ENCODE assay signal across 8 mouse cellular contexts in the genomic region with DNA sequence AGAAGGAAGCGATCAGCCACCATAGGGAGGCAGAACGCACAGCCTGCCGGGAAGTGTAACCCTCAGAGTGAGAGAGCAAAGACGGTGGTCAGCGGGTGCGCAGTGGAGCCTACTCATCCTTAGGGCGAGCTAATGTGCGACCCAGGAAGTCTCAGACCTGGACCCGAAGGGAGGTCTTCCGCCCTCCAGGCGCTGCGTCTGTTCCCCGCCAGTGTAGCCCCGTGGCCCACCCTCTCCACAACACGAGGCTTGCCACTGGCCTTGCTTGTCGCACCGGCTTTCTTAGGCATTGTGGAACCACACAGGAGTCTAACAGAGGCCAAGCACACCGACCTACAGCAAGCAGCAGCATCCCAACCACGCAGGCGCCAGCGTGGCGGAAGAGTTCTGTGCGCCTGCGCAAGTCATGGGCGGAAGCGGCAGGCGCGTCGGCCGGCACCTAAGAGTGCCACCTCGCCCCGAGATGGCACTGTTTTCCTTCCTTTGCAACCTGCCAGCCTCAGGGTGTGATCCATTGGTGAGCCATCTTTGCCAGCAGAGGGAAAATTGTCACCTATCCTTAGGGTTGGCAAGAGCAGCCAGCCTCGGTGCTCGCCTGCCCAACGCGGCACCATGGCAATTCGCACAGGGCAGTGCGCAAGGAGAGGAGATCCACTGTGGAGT. TPM values are rescaled to one million over a fixed set of nuclear protein-coding genes. Genes with fewer than 3 reads are reported as not detected.
DNase-seq lines count a peak whose midpoint lies in the region; ATAC-seq and TF ChIP-seq lines count a peak whose summit lies in the region.

A gene (minus strand): TSS at position 384 of the 663 bp plus-strand sequence.

- ATAC-seq in cerebellum, adult (ENCODE audit: insufficient number of reproducible peaks, low FRiP score, low TSS enrichment), result peak; percentile 99
- ATAC-seq in forebrain, embryonic 13.5 days, result peak; percentile 96
- ATAC-seq in liver, postnatal 0 days, result peak; percentile 95
- peak; percentile 96 for ATAC-seq in neural tube, embryonic 14.5 days (ENCODE audit: low read depth)

- peak within 1 kb of the TSS; percentile 28 for H3K9ac ChIP-seq in ES-Bruce4 (ENCODE audit: low read depth, poor library complexity, severe bottlenecking)
- peak within 1 kb of the TSS; percentile 82 for H3K9ac ChIP-seq in forebrain, embryonic 13.5 days
- peak within 1 kb of the TSS; percentile 81 for H3K9ac ChIP-seq in liver, postnatal 0 days (replicated peaks)
- H3K9ac ChIP-seq in neural tube, embryonic 14.5 days (replicated peaks; ENCODE audit: low read depth, low read length), result peak within 1 kb of the TSS; percentile 60

- H3K36me3 ChIP-seq in ES-Bruce4 (ENCODE audit: control insufficient read depth, insufficient read depth, low read length, poor library complexity, severe bottlenecking), result peaks cover 3% of the 10 kb centered on the region; the same call in 1 of the 2 replicates
- H3K36me3 ChIP-seq in forebrain, embryonic 13.5 days (ENCODE audit: poor library complexity, severe bottlenecking), result peaks cover 25% of the 10 kb centered on the region
- peaks cover 5% of the 10 kb centered on the region for H3K36me3 ChIP-seq in liver, postnatal 0 days (replicated peaks; ENCODE audit: insufficient read depth, low read length)
- H3K36me3 ChIP-seq in neural tube, embryonic 14.5 days (ENCODE audit: control insufficient read depth, insufficient read depth, low read length), result peaks cover 14% of the 10 kb centered on the region; the same call in 1 of the 2 replicates

- DNase-seq in heart, postnatal 10 days, result peak; percentile 85 to 89
- DNase-seq in large intestine, adult 2 months (ENCODE audit: low read depth, low spot score), result peak; percentile 77
- peak; percentile 87 for DNase-seq in liver, postnatal 0 days
- peak; percentile 90 for DNase-seq in testis, postnatal 10 days (ENCODE audit: low spot score)

- under 1% methylated on average over 38 of the region's 38 CpGs for WGBS in forebrain, embryonic 13.5 days
- WGBS in large intestine, adult 2 months, result under 1% methylated on average over 38 of the region's 38 CpGs
- WGBS in liver, postnatal 0 days (ENCODE audit: insufficient replicate concordance), result 1% methylated on average over 38 of the region's 38 CpGs
- WGBS in neural tube, embryonic 14.5 days, result under 1% methylated on average over 38 of the region's 38 CpGs

- TF ChIP-seq EP300 in ES-Bruce4 (IDR thresholded peaks at IDR 0.05; ENCODE audit: insufficient read depth, low read depth, low read length), result no peak
- TF ChIP-seq EP300 in liver, postnatal 0 days (IDR thresholded peaks at IDR 0.05; ENCODE audit: low read depth), result no peak

- no peaks in the 10 kb centered on the region for H3K9me3 ChIP-seq in ES-Bruce4 (replicated peaks; ENCODE audit: control insufficient read depth, insufficient read depth, low read length, poor library complexity, severe bottlenecking)
- no peaks in the 10 kb centered on the region for H3K9me3 ChIP-seq in forebrain, embryonic 13.5 days (replicated peaks)
- no peaks in the 10 kb centered on the region for H3K9me3 ChIP-seq in liver, postnatal 0 days (ENCODE audit: low read length)
- H3K9me3 ChIP-seq in neural tube, embryonic 14.5 days (ENCODE audit: control insufficient read depth, low read length), result no peaks in the 10 kb centered on the region

- TF ChIP-seq POLR2A in ES-Bruce4 (IDR thresholded peaks at IDR 0.05; ENCODE audit: insufficient read depth, low read length), result peak; percentile 76

- peak within 1 kb of the TSS; percentile 82 for H3K4me2 ChIP-seq in forebrain, embryonic 13.5 days
- H3K4me2 ChIP-seq in liver, postnatal 0 days (ENCODE audit: low read depth, low read length), result peak within 1 kb of the TSS; percentile 94
- H3K4me2 ChIP-seq in neural tube, embryonic 14.5 days (ENCODE audit: low read depth, low read length), result peak within 1 kb of the TSS; percentile 90

- no peaks in the 10 kb centered on the region for H3K4me1 ChIP-seq in ES-Bruce4 (ENCODE audit: control insufficient read depth, insufficient read depth, low read length)
- peaks cover 12% of the 10 kb centered on the region for H3K4me1 ChIP-seq in forebrain, embryonic 13.5 days
- peaks cover 10% of the 10 kb centered on the region for H3K4me1 ChIP-seq in liver, postnatal 0 days (ENCODE audit: insufficient read depth)
- H3K4me1 ChIP-seq in neural tube, embryonic 14.5 days (ENCODE audit: control insufficient read depth, insufficient read depth, low read length), result peaks cover 14% of the 10 kb centered on the region

- H3K27me3 ChIP-seq in ES-Bruce4 (ENCODE audit: control insufficient read depth, insufficient read depth, low read length, poor library complexity, severe bottlenecking), result no peaks in the 10 kb centered on the region
- H3K27me3 ChIP-seq in forebrain, embryonic 13.5 days, result no peaks in the 10 kb centered on the region
- H3K27me3 ChIP-seq in liver, postnatal 0 days (ENCODE audit: insufficient read depth, low read length), result no peaks in the 10 kb centered on the region
- H3K27me3 ChIP-seq in neural tube, embryonic 14.5 days (ENCODE audit: control insufficient read depth, insufficient read depth, low read length), result no peaks in the 10 kb centered on the region

- peak within 1 kb of the TSS; percentile 48 for H3K27ac ChIP-seq in ES-Bruce4 (ENCODE audit: insufficient read depth, low read length)
- peak within 1 kb of the TSS; percentile 99 for H3K27ac ChIP-seq in forebrain, embryonic 13.5 days
- peak within 1 kb of the TSS; percentile 98 for H3K27ac ChIP-seq in liver, postnatal 0 days (ENCODE audit: low read depth)
- peak within 1 kb of the TSS; percentile 95 for H3K27ac ChIP-seq in neural tube, embryonic 14.5 days (ENCODE audit: low read depth, low read length)

- intact Hi-C loops in heart, postnatal 10 days (cut with DNase I), result loop anchor here (2.0 to 5.0 kb wide), 4 partner anchors 40 to 328 kb away; a partner anchor contains a TSS

- H3K4me3 ChIP-seq in ES-Bruce4 (ENCODE audit: low read depth, low read length), result peak within 1 kb of the TSS; percentile 76
- H3K4me3 ChIP-seq in forebrain, embryonic 13.5 days, result peak within 1 kb of the TSS; percentile 64
- peak within 1 kb of the TSS; percentile 72 for H3K4me3 ChIP-seq in liver, postnatal 0 days (ENCODE audit: low read depth, low read length)
- H3K4me3 ChIP-seq in neural tube, embryonic 14.5 days (ENCODE audit: low read depth, low read length), result peak within 1 kb of the TSS; percentile 41

- TF ChIP-seq CTCF in ES-Bruce4 (IDR thresholded peaks at IDR 0.05; ENCODE audit: low read depth, low read length), result peak; percentile 28
- TF ChIP-seq CTCF in liver, postnatal 0 days (IDR thresholded peaks at IDR 0.05; ENCODE audit: low read depth), result peak; percentile 80

RNA-seq across cellular contexts. Expression of the gene that starts here (rescaled TPM):
- polyA plus RNA-seq in ES-Bruce4 (2011; ENCODE audit: insufficient read depth, insufficient read length, low read depth, missing spikeins), result 32.6 and 34.0 TPM in 2 replicates
- 47.8 and 49.8 TPM in 2 replicates for polyA plus RNA-seq in forebrain, embryonic 13.5 days (2015; fragmentation: Nextera tagmentation; extraction: Ambion mirVana)
- 10 to 100 TPM; 23.5 to 24.4 TPM for total RNA-seq in heart, postnatal 10 days (2021)
- polyA plus RNA-seq in large intestine, adult 2 months (2012; rRNA removed), result 33.4 and 33.5 TPM in 2 replicates
- polyA plus RNA-seq in liver, postnatal 0 days (2015; fragmentation: Nextera tagmentation; extraction: Ambion mirVana), result 21.8 and 24.3 TPM in 2 replicates
- 45.3 and 55.4 TPM in 2 replicates for polyA plus RNA-seq in neural tube, embryonic 14.5 days (2014; fragmentation: Nextera tagmentation; extraction: Ambion mirVana)

Comparison
In these comparisons a context has a peak if more than half of its experiments do, and no peak if none do; other contexts are left out.
1. Peak in every context shown above with its lines: DNase-seq, ATAC-seq, H3K4me3 ChIP-seq and H3K27ac ChIP-seq.
2. H3K27ac ChIP-seq: peak in every context shown above with its lines; median percentile 99 in forebrain, embryonic 13.5 days; 98 in liver, postnatal 0 days; 95 in neural tube, embryonic 14.5 days; 48 in ES-Bruce4.
3. H3K9ac ChIP-seq: peak in every context shown above with its lines; median percentile 82 in forebrain, embryonic 13.5 days; 81 in liver, postnatal 0 days; 60 in neural tube, embryonic 14.5 days; 28 in ES-Bruce4.